Mouse (Mus musculus): ENCODE data around the gene Med25.

Med25 gene

DNA sequence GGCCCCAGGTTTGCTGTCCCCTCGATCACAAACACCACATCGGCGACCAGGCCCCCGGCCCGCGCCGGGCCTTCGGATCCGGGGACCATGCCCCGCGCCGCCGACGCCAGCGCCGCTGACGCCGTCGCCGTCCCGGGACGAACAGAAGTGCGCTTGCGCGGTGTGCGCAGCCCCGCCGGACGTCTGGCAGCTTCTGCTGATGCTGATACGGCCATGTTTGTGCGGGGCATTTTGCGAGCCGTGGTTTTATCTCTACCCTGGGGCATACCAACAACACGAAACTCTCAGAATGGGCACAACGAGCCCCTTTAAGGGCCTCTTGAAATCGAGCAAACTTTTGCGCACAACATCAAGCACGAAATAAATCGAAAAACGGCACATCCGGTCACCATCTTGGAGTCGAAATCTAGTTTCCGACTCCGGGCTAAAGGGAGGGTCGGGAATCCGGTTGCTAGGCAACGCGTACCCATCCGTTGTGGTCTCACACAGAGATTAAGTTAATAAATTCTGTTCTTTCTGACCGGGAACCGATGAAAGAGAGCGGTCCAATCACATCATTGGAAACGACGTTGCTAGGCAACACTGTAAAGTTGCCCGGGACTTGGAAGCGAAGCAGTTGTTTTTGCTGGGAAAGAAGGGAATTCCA lies at the start of gene Med25:
TSS of gene Med25 (minus strand) at position 437 of the 646 bp plus-strand sequence.
- peak; percentile 98 for DNase-seq (ENCODE audit: low read depth)

DNA sequence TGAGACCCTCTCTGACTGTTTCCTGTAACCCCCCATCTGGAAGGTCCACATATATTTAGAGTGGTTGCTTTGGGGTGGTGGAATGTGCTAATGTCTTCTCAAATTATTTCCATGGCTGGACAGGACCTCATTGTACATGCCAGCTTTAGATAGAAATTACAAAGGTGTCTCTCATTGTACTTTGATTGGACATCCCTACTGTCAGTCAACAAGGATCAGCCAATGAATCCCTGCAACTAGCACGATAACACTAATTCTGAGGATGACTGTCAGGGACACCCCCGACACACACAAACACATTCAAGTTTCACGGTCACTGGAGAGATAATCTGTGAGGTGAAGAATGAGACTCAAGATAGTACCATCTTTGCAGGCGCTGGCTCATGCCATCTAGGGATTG lies 46.2 kb upstream of the Med25 start:
- DNase-seq (ENCODE audit: low read depth), result no peak

DNA sequence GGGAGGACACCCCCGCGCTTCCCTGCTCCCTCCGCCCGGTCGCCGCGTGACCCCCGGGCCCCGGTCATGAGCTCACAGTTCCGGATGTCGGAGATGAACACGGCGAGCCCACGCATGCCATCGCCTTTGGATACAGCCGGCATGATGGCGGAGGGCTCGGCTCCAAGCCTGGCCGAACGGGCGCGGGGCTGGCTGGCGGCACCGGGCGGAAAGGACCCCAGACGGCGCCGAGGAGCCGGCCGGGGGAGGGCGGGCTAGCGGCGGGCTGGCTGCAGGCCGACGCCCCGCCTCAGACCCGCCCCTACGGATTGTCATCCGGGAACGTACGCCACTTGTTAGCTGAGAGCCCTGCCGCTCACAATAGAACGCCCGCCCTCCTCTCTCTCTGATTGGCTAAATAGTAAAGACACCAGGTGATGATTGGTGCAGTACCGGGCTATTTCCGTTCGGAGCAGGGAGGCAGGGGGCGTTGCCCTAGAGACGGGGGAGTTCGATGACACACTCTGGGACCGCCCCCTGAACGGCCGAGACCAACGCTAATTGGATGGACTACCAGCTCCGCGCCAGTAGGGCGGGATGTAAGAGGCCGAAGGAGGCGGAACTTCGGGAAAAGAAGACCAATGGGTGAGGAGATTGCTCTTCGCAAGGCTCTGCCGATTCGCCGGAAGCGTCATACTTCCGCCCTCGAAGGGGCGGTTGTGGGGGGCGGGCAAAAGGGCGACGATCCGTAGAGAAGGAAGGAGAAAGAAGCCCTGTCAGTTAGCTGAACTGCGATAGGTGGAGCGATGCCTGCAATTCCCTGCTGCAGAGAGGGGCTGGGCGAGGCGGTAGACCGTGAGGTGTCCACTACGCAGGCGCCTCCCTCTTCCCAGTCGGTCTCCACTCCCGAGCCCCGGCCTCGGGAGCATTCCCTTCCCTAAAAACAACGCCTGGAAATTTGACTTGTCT lies 37.0 kb upstream of the Med25 start, which contains the start of gene Ap2a1:
TSS of gene Ap2a1 (minus strand) at position 293 of the 948 bp plus-strand sequence.
- DNase-seq (ENCODE audit: low read depth), result peak; percentile 100

DNA sequence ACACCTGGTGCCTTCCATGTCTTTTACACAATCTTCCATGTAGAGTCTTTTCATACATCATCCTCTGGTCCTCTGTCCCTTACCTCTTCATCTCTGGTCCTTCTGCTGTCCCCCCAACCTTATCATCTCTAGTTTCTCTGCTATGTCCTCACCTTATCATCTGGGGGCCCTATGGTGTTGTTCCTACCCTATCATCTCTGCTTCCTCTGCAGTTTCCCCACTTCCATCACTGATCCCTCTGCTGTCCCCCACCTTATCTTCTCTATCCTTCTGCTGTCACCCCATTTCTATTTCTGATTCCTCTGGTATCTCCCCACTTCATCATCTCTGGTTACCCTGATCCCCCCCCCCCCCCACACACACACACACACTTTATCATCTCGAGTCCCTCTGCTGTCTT lies 36.1 kb upstream of the Med25 start:
- DNase-seq (ENCODE audit: low read depth), result no peak

DNA sequence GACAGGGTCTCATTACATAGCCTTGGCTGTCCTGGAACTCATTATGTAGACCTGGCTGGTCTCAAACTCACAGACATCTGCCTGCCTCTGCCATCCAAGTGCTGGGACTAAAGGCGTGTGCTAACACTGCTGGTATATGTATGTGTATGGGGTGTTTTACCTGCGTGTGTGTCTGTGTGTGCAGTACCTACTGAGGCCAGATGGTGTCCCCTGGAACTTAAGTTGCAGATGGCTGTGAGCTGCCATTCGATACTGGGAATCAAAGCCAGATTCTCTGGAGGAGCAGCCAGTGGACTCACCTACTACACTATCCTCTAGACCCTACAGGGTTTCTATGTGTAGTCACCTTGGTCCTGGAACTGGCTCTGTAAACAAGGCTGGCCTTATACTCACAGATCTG lies 33.0 kb upstream of the Med25 start:
- DNase-seq (ENCODE audit: low read depth), result no peak

DNA sequence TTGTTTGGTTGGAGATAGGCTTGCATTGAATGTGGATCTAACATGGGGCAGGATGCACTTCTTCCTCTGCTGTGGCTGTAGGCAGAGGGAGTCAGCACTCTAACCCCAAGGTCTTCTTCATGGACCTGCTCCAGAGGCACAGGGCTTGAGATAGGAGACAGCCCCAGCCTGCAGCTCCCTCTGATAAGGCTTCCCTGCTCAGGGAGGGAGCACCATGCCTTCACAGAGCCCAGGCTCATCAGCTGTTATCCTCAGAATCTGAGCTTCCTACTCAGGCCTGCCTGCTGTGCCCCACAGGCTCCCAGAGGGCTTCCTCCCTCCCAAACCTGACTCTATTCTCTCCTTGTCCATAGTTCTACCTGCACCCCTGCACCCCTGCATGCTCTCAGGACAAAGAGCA lies 30.0 kb upstream of the Med25 start:
- DNase-seq (ENCODE audit: low read depth), result no peak

DNA sequence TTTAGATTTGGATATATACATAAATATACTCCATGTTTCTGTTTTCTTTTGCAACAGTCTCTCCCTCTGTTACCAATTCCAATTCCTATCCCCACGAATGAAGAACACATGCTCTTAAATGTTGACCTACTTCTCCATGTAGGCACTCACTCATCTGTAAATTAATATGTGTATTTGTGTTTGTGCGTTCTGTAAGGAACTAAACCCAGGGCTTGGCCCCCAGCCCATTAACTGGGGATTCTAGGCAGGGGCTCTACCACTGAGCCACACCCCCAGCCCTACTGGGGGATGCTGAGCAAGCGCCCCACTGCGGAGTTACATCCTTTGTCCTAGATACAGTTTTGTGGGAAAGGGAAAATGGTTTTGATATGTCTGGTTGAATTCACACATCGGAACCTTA lies 26.6 kb upstream of the Med25 start:
- no peak for DNase-seq (ENCODE audit: low read depth)

DNA sequence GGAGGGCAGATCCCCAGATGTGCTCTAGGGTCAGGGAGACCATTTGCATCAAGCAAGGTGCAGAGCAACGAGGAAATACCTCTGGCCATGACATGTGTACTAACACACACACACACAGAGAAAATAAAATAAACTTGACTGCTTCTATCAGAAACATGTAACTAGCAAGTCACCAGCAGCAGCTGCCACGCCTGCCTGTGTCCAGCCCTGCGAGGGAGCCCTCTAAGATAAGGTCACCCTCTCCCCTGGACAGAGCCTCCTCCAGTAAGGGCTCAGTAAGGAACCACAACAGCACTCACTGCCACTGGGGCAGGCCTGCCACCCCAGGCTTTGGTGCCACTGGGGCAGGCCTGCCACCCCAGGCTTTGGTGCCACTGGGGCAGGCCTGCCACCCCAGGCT lies 25.7 kb upstream of the Med25 start:
- no peak for DNase-seq (ENCODE audit: low read depth)

DNA sequence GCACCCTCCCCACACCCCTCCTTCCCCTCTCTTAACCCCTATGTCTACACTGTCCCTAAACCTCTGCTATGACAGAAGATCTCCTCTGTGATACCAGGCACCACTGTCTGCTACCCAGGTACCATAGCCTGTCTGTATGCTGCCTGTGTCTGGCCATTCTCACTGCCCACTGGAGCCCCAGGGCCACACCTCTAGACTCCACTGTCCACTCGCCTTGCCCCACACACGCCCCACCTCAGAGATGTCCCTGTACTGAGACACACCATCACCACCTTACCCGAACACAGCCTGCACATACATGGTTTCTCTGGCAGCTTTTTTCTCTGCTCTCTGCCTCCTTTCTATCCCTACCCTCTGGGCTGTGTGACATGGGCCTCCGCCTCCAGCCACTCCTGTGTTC lies 24.4 kb upstream of the Med25 start:
- no peak for DNase-seq (ENCODE audit: low read depth)

DNA sequence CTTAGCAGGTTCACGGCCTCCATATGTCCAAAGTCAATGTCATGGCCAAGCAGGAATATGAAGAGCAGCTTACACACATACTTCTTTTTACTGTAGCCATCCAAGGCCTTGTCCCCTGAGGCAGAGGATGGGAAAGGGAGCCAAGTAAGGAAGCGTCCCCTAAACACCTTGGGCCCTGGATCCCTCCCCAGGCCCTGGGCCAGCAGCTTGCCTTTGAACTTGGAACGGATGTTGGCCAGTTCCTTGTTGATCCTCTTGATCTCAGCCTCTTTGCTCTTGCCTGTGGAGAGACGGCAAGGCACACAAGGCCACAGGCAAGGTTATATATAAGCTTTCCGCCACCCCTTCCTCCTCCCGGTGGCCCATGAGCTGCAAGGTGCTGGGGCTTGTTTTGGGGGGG lies 23.7 kb upstream of the Med25 start:
- no peak for DNase-seq (ENCODE audit: low read depth)

DNA sequence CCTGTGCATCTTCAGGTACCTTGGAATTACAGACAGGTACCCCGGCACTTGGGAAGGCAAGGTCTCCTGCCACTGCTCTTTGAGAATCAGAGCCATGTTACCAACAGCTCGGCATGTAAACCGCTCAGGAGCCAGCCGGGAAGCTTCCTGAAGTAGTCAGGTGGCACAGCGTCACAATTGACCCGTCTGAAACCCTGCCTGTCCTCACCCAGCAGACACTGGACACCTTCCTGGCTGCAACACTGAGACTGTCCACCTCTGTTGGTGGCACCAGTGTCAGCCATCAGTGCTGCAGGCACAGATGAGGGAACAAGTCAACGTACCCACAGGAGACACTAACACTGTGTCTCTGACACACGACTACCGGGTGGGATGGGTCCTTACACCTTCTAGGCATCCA lies 22.8 kb upstream of the Med25 start:
- no peak for DNase-seq (ENCODE audit: low read depth)

DNA sequence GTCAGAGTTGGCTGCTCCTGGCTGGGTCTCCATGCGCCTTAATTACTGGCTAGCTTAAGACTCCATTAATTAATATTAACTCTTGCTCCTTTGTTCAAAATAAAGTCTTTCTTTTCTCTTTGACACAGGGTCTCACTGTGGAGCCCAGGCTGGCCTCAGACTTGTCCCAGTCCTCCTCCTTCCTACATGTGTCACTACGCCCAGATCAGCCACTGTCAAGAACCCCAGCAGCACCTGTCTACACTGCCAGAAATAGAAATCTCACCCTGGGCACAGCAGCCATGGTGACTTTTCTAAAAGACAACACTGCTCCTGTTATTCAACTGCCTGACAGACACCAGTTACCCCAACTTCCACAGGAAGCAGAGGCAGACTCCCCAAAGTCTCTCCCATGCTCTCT lies 21.9 kb upstream of the Med25 start:
- no peak for DNase-seq (ENCODE audit: low read depth)

DNA sequence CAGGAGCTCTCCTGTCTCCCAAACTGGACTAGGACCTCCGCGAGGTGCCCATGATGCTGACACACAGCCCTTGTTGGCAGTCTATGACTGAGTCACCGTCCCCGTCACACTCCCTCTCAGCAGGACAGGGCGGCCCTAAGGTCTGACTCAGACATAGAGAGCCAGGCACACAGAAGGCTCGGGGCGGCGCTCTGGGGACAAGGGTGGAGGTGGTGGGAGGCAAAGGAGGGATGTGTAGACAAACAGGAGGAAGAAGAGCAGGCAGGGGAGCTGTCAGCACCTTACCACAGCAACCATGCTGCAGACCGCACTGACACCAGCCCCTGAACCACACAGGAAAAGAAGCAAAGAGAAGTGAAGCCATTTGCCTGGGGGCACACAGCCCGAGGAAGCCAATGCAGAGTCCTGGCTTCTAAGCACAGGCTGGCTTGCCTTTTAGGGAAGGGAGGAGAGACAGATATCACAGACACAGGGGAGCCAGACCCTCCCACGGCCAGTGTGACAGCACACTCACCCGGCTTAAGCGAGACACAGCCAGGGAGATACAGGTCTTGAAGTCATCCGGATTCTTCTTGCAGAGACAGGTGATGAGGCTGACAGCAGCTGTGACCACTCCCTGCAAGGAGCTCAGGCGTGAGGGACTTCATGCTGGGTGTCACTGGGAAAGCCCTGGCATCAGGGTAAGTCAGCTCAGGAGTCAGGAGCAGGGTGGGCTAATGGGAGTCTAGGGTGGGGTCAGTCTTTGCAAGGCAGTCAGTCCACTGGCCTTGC lies 16.4 kb upstream of the Med25 start:
- DNase-seq (ENCODE audit: low read depth), result no peak

DNA sequence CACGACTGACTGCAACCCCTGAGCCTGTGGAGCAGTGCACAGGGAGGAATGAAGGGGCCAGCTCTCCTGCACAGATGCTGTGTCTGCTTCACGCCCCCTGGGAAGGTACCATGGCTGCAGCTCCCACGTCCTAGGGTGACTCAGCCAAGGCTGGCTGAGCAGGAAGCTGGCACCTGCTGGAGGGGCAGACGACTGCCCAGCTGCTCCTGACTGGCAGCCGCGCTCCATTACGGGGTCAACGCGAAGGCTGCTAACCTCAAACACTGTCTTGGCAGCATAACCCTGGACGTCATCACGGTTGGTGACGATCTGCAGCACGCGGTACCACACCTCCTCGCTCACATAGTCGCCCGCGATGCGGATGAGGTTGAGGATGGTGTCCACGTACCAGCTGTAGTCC lies 12.9 kb upstream of the Med25 start:
- DNase-seq (ENCODE audit: low read depth), result no peak

DNA sequence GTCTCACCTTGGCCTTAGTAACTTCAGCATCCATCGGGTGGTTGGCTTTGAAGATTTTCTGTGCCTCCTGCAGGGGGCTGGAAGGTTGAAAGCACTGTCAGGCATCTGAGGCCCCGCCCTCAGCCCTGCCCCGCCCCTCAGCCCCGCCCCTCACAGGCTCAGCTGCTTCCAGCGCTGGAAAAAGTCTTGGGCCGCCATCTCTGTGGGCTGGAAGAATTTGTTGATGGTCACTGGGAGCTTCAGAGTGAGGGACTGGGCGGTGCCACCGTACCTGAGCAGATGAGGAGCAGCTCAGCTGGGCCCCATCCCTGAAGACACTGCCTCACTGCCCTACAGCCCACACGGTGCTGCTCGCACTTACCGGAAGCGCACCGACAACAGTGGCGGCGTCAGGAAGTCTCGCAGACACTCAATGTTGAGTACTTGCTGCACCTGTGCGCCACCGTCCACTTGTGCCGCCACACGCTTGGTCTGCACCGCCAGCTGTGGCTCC lies 8.8 kb upstream of the Med25 start:
- DNase-seq (ENCODE audit: low read depth), result no peak

DNA sequence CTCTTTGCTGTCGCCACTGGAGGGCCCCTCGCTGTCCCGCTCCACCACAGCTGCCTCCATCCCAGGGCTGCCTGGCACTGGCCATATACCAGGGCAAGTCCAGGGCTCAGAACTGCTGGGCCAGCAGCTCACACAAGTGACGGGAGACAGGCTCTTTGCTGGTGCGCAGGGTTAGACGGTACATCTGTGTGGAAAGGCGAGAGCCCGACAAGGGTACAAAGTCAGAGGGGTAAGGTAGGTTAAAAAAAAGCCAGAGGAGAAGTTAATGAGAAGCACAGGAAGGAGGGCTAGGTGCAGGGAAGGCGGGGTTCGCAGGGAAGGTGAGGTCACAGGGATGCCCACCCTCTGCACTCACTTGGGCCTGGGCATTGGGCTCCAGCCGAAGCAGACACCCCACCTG lies 8.1 kb upstream of the Med25 start:
- DNase-seq (ENCODE audit: low read depth), result no peak

DNA sequence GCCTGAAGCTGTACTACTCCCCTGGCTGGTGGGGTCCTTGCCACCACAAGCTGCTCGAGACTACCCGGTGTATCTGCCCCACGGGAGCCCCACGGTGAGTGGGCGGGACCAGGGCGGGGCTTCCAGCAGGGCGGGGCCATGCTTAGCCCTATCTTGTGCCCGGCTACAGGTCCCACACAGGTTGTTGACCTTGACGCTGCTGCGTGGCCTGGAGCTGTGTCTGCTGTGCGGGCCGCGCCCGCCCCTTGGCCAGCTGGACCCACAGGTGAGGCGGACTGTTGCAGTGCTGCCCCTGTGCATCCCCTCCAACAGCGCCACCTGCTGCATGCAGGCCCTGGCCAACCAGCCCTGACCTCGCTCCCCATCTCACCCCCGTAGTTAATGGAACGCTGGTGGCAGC lies 6.1 kb upstream of the Med25 start:
- no peak for DNase-seq (ENCODE audit: low read depth)

DNA sequence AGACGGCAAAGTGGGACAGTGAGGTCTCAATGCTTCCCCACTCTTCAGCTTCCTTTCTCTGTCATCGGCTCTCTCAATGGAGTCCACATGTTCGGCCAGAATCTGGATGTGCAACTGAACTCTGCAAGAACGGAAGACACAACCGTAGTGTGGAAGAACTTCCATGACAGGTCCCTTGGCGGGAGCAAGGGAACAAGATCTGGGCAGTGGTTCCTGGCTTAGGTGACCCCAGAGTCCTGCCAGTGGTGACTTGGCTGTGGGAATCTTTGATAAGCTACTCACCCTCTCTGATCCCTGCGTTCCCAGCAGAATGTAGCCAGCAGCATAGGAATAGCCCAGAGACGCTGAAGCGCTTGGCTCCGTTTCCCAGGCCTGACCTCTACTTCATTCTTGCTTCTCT lies 4.0 kb upstream of the Med25 start:
- DNase-seq (ENCODE audit: low read depth), result no peak

DNA sequence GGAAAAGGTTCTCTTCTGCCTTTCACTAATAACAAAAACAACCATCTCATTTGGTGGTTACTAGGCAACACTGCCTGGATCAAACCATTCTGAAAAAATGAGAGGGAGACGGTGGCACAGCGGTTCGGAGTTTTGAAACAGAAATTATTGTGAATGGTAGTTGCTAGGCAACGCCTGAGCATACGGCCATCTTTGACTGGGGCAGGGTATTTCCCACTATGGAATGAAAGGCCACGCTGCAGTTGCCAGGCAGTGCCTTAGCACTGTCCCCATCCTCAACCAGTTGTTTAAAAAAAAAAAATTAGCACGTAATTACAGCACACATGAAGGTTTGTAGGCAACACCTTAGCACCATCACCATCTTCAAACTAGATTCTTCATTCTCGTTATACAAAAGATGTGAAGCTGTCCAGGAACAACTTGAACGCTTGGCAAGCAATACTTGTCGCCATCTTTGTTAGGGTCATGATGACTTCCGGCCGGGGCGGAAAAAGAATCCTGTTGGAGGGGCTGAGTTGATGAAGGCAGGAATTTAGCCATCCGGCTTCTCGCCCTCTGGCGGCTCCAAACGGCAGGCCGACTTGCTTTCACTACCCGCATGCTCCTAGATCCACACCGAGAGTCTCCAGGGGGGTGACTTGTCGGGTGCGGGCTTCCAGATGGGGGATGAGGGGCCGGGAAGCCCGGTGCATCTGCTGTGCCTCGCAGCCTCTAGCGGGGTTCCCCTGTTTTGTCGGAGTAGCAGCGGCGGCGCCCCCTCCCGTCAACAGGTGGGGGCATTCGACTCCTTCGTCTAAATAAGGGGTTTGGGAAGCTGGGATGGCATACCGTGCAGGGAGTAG lies 3.3 kb upstream of the Med25 start, which contains the start of gene Fuz:
TSS of gene Fuz (plus strand) at position 487 of the 842 bp plus-strand sequence.
- DNase-seq (ENCODE audit: low read depth), result peak; percentile 96

DNA sequence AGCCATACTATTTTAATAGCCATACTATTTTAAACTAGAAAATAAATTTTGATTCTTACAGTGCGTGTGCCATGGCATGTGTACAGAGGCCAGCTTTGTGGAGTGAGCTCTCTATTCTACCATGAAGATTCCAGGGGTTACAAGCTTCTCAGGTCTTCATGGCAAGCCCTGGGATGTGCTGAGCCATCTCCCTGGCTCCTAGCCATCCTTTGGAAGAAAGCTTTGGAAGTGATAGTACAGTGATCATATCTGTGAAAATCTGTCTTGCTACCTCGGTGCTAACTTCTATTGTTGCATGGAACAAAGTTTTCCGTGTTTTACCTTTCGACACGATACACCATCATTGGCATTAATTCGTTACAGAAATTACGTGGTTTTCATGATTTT lies 2.7 kb upstream of the Med25 start:
- DNase-seq (ENCODE audit: low read depth), result no peak

DNA sequence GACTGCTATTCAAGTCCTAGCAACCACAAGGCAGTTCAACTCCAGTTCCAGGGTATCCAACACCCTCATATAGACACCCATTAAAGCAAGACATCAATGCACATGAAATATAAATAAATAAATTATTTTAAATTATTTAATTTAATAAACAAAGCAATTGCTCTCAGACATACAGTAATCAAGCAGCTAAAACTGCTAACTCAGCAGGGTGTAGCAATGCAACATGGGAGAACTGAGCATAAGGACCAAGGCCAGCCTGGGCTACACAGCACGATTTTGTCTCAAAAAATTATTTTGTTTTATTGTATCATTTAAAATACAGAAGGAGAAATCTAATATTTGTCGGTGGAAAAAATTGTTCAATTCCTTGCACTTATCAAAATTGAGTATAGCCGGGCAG lies 1.7 kb upstream of the Med25 start:
- no peak for DNase-seq (ENCODE audit: low read depth)

DNA sequence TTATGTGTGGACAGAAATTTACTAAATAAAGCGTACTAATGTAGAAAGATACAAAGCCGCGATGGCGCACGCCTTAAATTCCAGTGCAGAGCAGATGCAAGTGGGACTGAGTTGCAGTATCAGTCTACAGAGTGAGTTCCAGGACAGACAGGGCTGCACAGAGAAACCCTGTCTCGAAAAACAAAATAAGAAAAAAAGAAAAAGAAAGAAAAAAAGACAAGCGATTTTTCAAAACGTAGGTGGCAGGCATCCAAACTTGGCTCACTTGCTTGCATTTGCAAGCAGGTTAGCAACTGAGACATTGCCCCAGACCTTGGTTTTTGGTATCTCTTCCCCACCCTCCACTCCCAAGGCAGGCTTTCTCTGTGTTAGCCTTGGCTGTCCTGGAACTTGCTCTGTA lies 685 bp upstream of the Med25 start:
- DNase-seq (ENCODE audit: low read depth), result no peak

Measured in fibroblast of lung, adult 2 months (primary cell).